Mouse (Mus musculus) C2C12 (cell line): ENCODE measurements around the gene Ubac2.

ENCODE experiments used
- CTCF ChIP-seq: IDR thresholded peaks from one replicate; pipeline ENCODE4 v1.5.1; 2011; ENCODE audit not compliant: control insufficient read depth, insufficient read depth, insufficient read length
- FOSL1 ChIP-seq: IDR thresholded peaks from one replicate; pipeline ENCODE4 v1.8.0; 2011; ENCODE audit warnings: mild to moderate bottlenecking, low read length; ENCODE audit not compliant: poor library complexity, insufficient read depth, severe bottlenecking
- MAX ChIP-seq: IDR thresholded peaks from one replicate; pipeline ENCODE4 v1.6.1; 2011; ENCODE audit warnings: mild to moderate bottlenecking, control low read depth
- MYOG ChIP-seq: IDR thresholded peaks from one replicate; pipeline ENCODE4 v1.6.1; 2011; ENCODE audit not compliant: control insufficient read depth, insufficient read length; ENCODE audit errors: extremely low read depth

GRCm38 (mm10) chr14:122068801-122069695 is 190.6 kb downstream of the Ubac2 start:
- TF ChIP-seq CTCF (no peak), FOSL1 (no peak), MYOG (no peak), MAX (no peak)
